Mouse (Mus musculus) kidney, postnatal 0 days (tissue): Measurements from ENCODE around the gene Xylb. TPM values are rescaled to one million over a fixed set of nuclear protein-coding genes. Genes with fewer than 3 reads are reported as not detected.
A peak's percentile ranks its signal among the peaks of the same experiment; 100 is the strongest.
"Not testable (repeated sequence)": the region's sequence is repeated elsewhere in the genome, so short reads cannot be mapped to it uniquely, and the experiment has no call there.

Experiments used
- ATAC-seq: fragments of 200-750 bp; cut with Nextera tagmentation; replicated peaks from 2 replicates; pipeline ENCODE4 v1.8.0; 2017; ENCODE audit warnings: low read depth, moderate number of reproducible peaks, moderate TSS enrichment, moderate library complexity; ENCODE audit not compliant: low FRiP score
- DNase-seq: peaks from one replicate; pipeline ENCODE4 v3.0.0-alpha.2; 2016; ENCODE audit warnings: low spot score
- H3K27ac ChIP-seq: fragments of 300-500 bp; sonication (generic); 2 replicates; pipeline ENCODE4 v1.5.1; 2014; ENCODE audit warnings: mild to moderate bottlenecking
- H3K27me3 ChIP-seq: fragments of 300-500 bp; sonication (generic); 2 replicates; pipeline ENCODE4 v1.6.1; 2014; ENCODE audit warnings: low read length, mixed read lengths; ENCODE audit not compliant: insufficient read depth
- H3K36me3 ChIP-seq: fragments of 300-500 bp; sonication (generic); 2 replicates; pipeline ENCODE4 v1.6.1; 2014; ENCODE audit warnings: low read length, mixed read lengths; ENCODE audit not compliant: insufficient read depth
- H3K4me1 ChIP-seq: fragments of 300-500 bp; sonication (generic); replicated peaks from 2 replicates; pipeline ENCODE4 v1.6.1; 2014; ENCODE audit warnings: antibody characterized with exemption, low read length, mixed read lengths; ENCODE audit not compliant: insufficient read depth
- H3K4me2 ChIP-seq: fragments of 300-500 bp; sonication (generic); 2 replicates; pipeline ENCODE4 v1.6.1; 2014; ENCODE audit warnings: mild to moderate bottlenecking, low read length, moderate library complexity, mixed read lengths
- H3K4me3 ChIP-seq: fragments of 300-500 bp; sonication (generic); replicated peaks from 2 replicates; pipeline ENCODE4 v1.5.1; 2014; ENCODE audit warnings: low read depth, low read length
- H3K9ac ChIP-seq: fragments of 300-500 bp; sonication (generic); 2 replicates; pipeline ENCODE4 v1.6.1; 2014; ENCODE audit warnings: low read depth, low read length
- H3K9me3 ChIP-seq: fragments of 300-500 bp; sonication (generic); replicated peaks from 2 replicates; pipeline ENCODE4 v1.6.1; 2016; ENCODE audit warnings: low read length, inconsistent platforms, mixed read lengths
- CTCF ChIP-seq: IDR thresholded peaks from 2 replicates; pipeline ENCODE4 v1.5.1; 2016; ENCODE audit warnings: antibody characterized with exemption, low read depth, mild to moderate bottlenecking, moderate library complexity
- WGBS: fragments of 180-500 bp; shearing (Covaris S2); extraction: QIAGEN DNeasy Blood & Tissue Kit; methylation state at CpG from one replicate; pipeline ENCODE4 v1.1.7; 2014; 5-methylcytosine and 5-hydroxymethylcytosine counted together
- polyA plus RNA-seq: library from polyadenylated mRNA; unstranded; fragments of >200 nt; fragmentation: Nextera tagmentation; extraction: Ambion mirVana; gene quantifications from 2 replicates; pipeline ENCODE4 v1.2.1, GENCODE M21; 2015

Xylb gene
- polyA plus RNA-seq, 1 experiment from 2014 or later = 43.8 TPM

DNA sequence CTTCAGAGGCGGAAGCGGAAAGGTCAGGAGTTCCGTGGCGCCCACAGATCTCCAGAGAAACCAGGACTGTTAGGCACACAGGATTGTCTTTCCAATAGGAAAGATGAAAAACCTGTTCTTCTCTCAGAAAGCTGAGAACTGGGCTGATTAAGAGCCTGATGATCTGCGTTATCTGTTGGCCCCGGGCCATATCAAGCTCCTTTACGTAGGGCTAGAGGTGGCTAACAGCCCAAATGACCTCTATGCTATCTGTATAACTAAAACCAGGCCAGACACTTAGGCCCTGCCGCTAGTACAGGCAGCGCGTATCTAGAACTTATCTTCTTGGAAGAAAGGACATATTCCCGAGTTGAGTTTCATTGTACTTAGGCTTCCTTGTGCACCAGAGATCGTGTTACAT, 6.0 kb downstream of the Xylb start:
- WGBS = 71% methylated on average over 12 of the region's 12 CpGs
- Histone ChIP-seq H3K27ac (no peak overlapping the region), H3K4me2 (no peak overlapping the region), H3K27me3 (no peaks in the 10 kb centered on the region), H3K9me3 (no peaks in the 10 kb centered on the region), H3K9ac (no peak overlapping the region), H3K4me3 (no peak overlapping the region), H3K4me1 (no peaks in the 10 kb centered on the region), H3K36me3 (0 out of 2 replicates have a peak, but pooled peaks cover 6% of the 10 kb centered on the region)
- no peak for TF ChIP-seq CTCF
- no peak for ATAC-seq
- no peak for DNase-seq

DNA sequence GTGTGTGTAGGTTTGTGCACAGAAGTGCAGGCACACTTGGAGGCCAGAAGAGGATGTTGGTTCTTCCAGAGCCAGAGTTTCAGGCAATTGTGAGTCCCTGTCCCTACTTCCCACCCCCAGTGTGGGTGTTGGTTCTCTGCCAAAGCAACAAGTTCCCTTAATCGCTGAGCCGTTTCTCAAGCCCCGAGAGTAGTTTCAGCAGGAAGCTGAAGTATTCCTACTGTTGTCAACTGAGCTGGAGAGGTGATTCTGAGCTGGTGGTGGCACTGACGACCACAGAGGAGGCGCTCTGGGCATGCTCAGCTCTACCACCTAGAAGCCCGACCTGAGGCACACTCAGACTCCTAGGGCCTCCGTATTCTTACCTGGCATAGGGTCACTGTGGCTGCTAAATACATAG, 8.1 kb downstream of the Xylb start, which contains the start of gene Slc22a14:
Gene Slc22a14 (minus strand): TSS at position 270 of the 400 bp plus-strand sequence.
- no peaks in the 10 kb centered on the region for H3K9me3 ChIP-seq
- ATAC-seq = no peak
- 36% methylated on average over 7 of the region's 7 CpGs for WGBS
- no peaks in the 10 kb centered on the region for H3K27me3 ChIP-seq
- H3K4me2 ChIP-seq = no peak within 1 kb of the TSS
- H3K4me3 ChIP-seq = no peak within 1 kb of the TSS
- H3K9ac ChIP-seq = no peak within 1 kb of the TSS
- no peak for TF ChIP-seq CTCF
- DNase-seq = no peak
- no peaks in the 10 kb centered on the region for H3K4me1 ChIP-seq
- 0 out of 2 replicates have a peak, but pooled peaks cover 10% of the 10 kb centered on the region for H3K36me3 ChIP-seq
- no peak within 1 kb of the TSS for H3K27ac ChIP-seq

- Histone ChIP-seq H3K36me3 (0 out of 2 replicates have a peak, but pooled peaks cover 10% of the 10 kb centered on the region), H3K4me1 (no peaks in the 10 kb centered on the region), H3K9ac (no peak overlapping the region), H3K27me3 (no peaks in the 10 kb centered on the region), H3K4me3 (no peak overlapping the region), H3K4me2 (no peak overlapping the region), H3K27ac (no peak overlapping the region), H3K9me3 (no peaks in the 10 kb centered on the region)
- 79% methylated on average over 3 of the region's 3 CpGs for WGBS
- DNase-seq = no peak
- no peak for TF ChIP-seq CTCF
- ATAC-seq = peak; percentile 43; the same call in 1 of the 2 replicates
Observed at GRCm38 (mm10) chr9:119368367-119368766, 11.2 kb downstream of the Xylb start.

GRCm38 (mm10) chr9:119370770-119371169, 13.6 kb downstream of the Xylb start:
- 0 out of 2 replicates have a peak, but pooled peaks cover 14% of the 10 kb centered on the region for H3K36me3 ChIP-seq
- not testable (repeated sequence) for H3K4me1 ChIP-seq, DNase-seq, H3K27me3 ChIP-seq, ATAC-seq, H3K4me2 ChIP-seq, H3K9ac ChIP-seq, H3K27ac ChIP-seq, H3K4me3 ChIP-seq, H3K9me3 ChIP-seq
- peak; percentile 52 for TF ChIP-seq CTCF
- 89% methylated on average over 4 of the region's 4 CpGs for WGBS

- Histone ChIP-seq H3K9ac (no peak overlapping the region), H3K36me3 (0 out of 2 replicates have a peak, but pooled peaks cover 14% of the 10 kb centered on the region), H3K4me2 (no peak overlapping the region), H3K4me1 (no peaks in the 10 kb centered on the region), H3K4me3 (no peak overlapping the region), H3K27me3 (no peaks in the 10 kb centered on the region), H3K27ac (no peak overlapping the region), H3K9me3 (no peaks in the 10 kb centered on the region)
- WGBS = 51% methylated on average over 4 of the region's 4 CpGs
- TF ChIP-seq CTCF = no peak
- no peak for ATAC-seq
- no peak for DNase-seq
Observed at GRCm38 (mm10) chr9:119371251-119371650, 14.1 kb downstream of the Xylb start.

GRCm38 (mm10) chr9:119375008-119375407, 17.8 kb downstream of the Xylb start:
- no peak for ATAC-seq
- DNase-seq = no peak
- no peak overlapping the region for H3K4me2 ChIP-seq
- no peaks in the 10 kb centered on the region for H3K9me3 ChIP-seq
- TF ChIP-seq CTCF = no peak
- no peak overlapping the region for H3K9ac ChIP-seq
- H3K27me3 ChIP-seq = no peaks in the 10 kb centered on the region
- 42% methylated on average over 3 of the region's 3 CpGs for WGBS
- H3K27ac ChIP-seq = no peak overlapping the region
- H3K4me3 ChIP-seq = no peak overlapping the region
- no peaks in the 10 kb centered on the region for H3K4me1 ChIP-seq
- H3K36me3 ChIP-seq = 0 out of 2 replicates have a peak, but pooled peaks cover 3% of the 10 kb centered on the region

GRCm38 (mm10) chr9:119375556-119375955, 18.4 kb downstream of the Xylb start:
- no peak for ATAC-seq

More at GRCm38 (mm10) chr9:119375556-119375955, 18.4 kb downstream of the Xylb start:
- H3K9me3 ChIP-seq = no peaks in the 10 kb centered on the region
- H3K36me3 ChIP-seq = 0 out of 2 replicates have a peak, but pooled peaks cover 3% of the 10 kb centered on the region
- TF ChIP-seq CTCF = no peak
- WGBS = 59% methylated on average over 6 of the region's 6 CpGs
- DNase-seq = no peak
- H3K9ac ChIP-seq = no peak overlapping the region
- H3K4me3 ChIP-seq = no peak overlapping the region
- no peaks in the 10 kb centered on the region for H3K4me1 ChIP-seq
- H3K27ac ChIP-seq = no peak overlapping the region
- H3K4me2 ChIP-seq = no peak overlapping the region
- no peaks in the 10 kb centered on the region for H3K27me3 ChIP-seq
